Mouse (Mus musculus) small intestine, adult 2 months (tissue): Measurements from ENCODE around the gene Nkiras2. TPM values are rescaled to one million over a fixed set of nuclear protein-coding genes. Genes with fewer than 3 reads are reported as not detected.
"Not testable (repeated sequence)": the region's sequence is repeated elsewhere in the genome, so short reads cannot be mapped to it uniquely, and the experiment has no call there.

Experiments used
- H3K27ac ChIP-seq: fragments of 200-500 bp; 2 replicates; pipeline ENCODE4 v1.5.1; 2012; ENCODE audit warnings: low read depth, low read length, control low read depth, inconsistent platforms; ENCODE audit not compliant: insufficient read depth
- H3K27me3 ChIP-seq: fragments of 200-500 bp; 2 replicates; pipeline ENCODE4 v1.6.1; 2012; ENCODE audit warnings: mild to moderate bottlenecking, moderate library complexity, low read length, inconsistent platforms; ENCODE audit not compliant: control insufficient read depth, insufficient read depth
- H3K36me3 ChIP-seq: fragments of 200-500 bp; 2 replicates; pipeline ENCODE4 v1.6.1; 2012; ENCODE audit warnings: mild to moderate bottlenecking, low read length, control low read depth, inconsistent platforms; ENCODE audit not compliant: control insufficient read depth, insufficient read depth
- H3K4me1 ChIP-seq: fragments of 200-500 bp; 2 replicates; pipeline ENCODE4 v1.6.1; 2012; ENCODE audit warnings: low read length, inconsistent platforms, mixed read lengths; ENCODE audit not compliant: control insufficient read depth, insufficient read depth, insufficient read length
- H3K4me3 ChIP-seq: fragments of 200-500 bp; 2 replicates; pipeline ENCODE4 v1.5.1; 2012; ENCODE audit warnings: low read depth, mild to moderate bottlenecking, control low read depth, inconsistent platforms, low read length, moderate library complexity
- CTCF ChIP-seq: fragments of 200-500 bp; IDR thresholded peaks from 2 replicates; pipeline ENCODE4 v1.5.1; 2012; ENCODE audit warnings: low read depth, mild to moderate bottlenecking, control low read depth, inconsistent platforms, low read length, moderate library complexity, mixed read lengths; ENCODE audit not compliant: insufficient replicate concordance, insufficient read length; ENCODE audit errors: extremely low read depth
- POLR2A ChIP-seq: fragments of 200-500 bp; IDR thresholded peaks from 2 replicates; pipeline ENCODE4 v1.6.1; 2012; ENCODE audit warnings: low read depth, mild to moderate bottlenecking, control low read depth, inconsistent platforms, low read length, moderate library complexity
- WGBS: fragments of 180-500 bp; shearing (Covaris S2); methylation state at CpG from one replicate; pipeline ENCODE4 v1.1.7; 2018; 5-methylcytosine and 5-hydroxymethylcytosine counted together
- polyA plus RNA-seq: library from polyadenylated mRNA; depleted of rRNA; stranded (reverse); fragments of >200 nt; gene quantifications from 2 replicates; pipeline ENCODE4 v1.2.3, GENCODE M21; 2012

The Nkiras2 gene
- polyA plus RNA-seq, 1 experiment, result 134 TPM

GRCm38 (mm10) chr11:100575484-100575855, 43.6 kb upstream of the Nkiras2 start:
- peaks cover 12% of the 10 kb centered on the region for H3K4me1 ChIP-seq
- H3K4me3 ChIP-seq, result peak overlapping the region; percentile 66
- WGBS, result 39% methylated on average over 2 of the region's 2 CpGs
- H3K27me3 ChIP-seq, result no peaks in the 10 kb centered on the region
- H3K27ac ChIP-seq, result peak overlapping the region; percentile 41; the same call in 1 of the 2 replicates
- TF ChIP-seq CTCF (no peak), POLR2A (no peak)
- peaks cover 11% of the 10 kb centered on the region for H3K36me3 ChIP-seq

GRCm38 (mm10) chr11:100576256-100576655, 42.8 kb upstream of the Nkiras2 start:
- WGBS, result 80% methylated on average over 21 of the region's 21 CpGs
- H3K27ac ChIP-seq, result no peak overlapping the region

GRCm38 (mm10) chr11:100577852-100578599, 41.0 kb upstream of the Nkiras2 start:
- H3K4me1 ChIP-seq, result peaks cover 11% of the 10 kb centered on the region

More at GRCm38 (mm10) chr11:100576256-100576655, 42.8 kb upstream of the Nkiras2 start:
- no peak for TF ChIP-seq POLR2A
- no peak for TF ChIP-seq CTCF
- H3K27me3 ChIP-seq, result no peaks in the 10 kb centered on the region
- peaks cover 18% of the 10 kb centered on the region for H3K36me3 ChIP-seq
- H3K4me3 ChIP-seq, result no peak overlapping the region
- H3K4me1 ChIP-seq, result peaks cover 8% of the 10 kb centered on the region

GRCm38 (mm10) chr11:100579116-100579799, 39.8 kb upstream of the Nkiras2 start:
- peaks cover 15% of the 10 kb centered on the region for H3K4me1 ChIP-seq
- peaks cover 46% of the 10 kb centered on the region for H3K36me3 ChIP-seq
- WGBS, result 80% methylated on average over 9 of the region's 9 CpGs
- TF ChIP-seq CTCF (no peak), POLR2A (no peak)
- H3K27me3 ChIP-seq, result no peaks in the 10 kb centered on the region
- H3K27ac ChIP-seq, result no peak overlapping the region
- H3K4me3 ChIP-seq, result no peak overlapping the region

More at GRCm38 (mm10) chr11:100577852-100578599, 41.0 kb upstream of the Nkiras2 start:
- H3K36me3 ChIP-seq, result peaks cover 35% of the 10 kb centered on the region
- H3K4me3 ChIP-seq, result no peak overlapping the region
- 72% methylated on average over 8 of the region's 8 CpGs for WGBS
- TF ChIP-seq CTCF, result no peak
- TF ChIP-seq POLR2A, result no peak
- H3K27me3 ChIP-seq, result no peaks in the 10 kb centered on the region
- H3K27ac ChIP-seq, result no peak overlapping the region

- Histone ChIP-seq H3K4me1 (peaks cover 15% of the 10 kb centered on the region), H3K27me3 (no peaks in the 10 kb centered on the region), H3K27ac (no peak overlapping the region), H3K36me3 (peaks cover 56% of the 10 kb centered on the region), H3K4me3 (no peak overlapping the region)
- 92% methylated on average over 13 of the region's 13 CpGs for WGBS
- TF ChIP-seq CTCF (no peak), POLR2A (no peak)
Measured at GRCm38 (mm10) chr11:100580275-100580674, 38.8 kb upstream of the Nkiras2 start.

GRCm38 (mm10) chr11:100581756-100582155, 37.3 kb upstream of the Nkiras2 start:
- Histone ChIP-seq H3K4me3 (no peak overlapping the region), H3K4me1 (peaks cover 9% of the 10 kb centered on the region), H3K36me3 (peaks cover 69% of the 10 kb centered on the region), H3K27me3 (no peaks in the 10 kb centered on the region), H3K27ac (no peak overlapping the region; the same call in 1 of the 2 replicates)
- WGBS, result 29% methylated on average over 4 of the region's 4 CpGs
- no peak for TF ChIP-seq POLR2A
- TF ChIP-seq CTCF, result no peak

- WGBS, result 90% methylated on average over 1 of the region's 1 CpGs
- not testable (repeated sequence) for H3K4me3 ChIP-seq, H3K27me3 ChIP-seq, H3K4me1 ChIP-seq
- H3K27ac ChIP-seq, result peak overlapping the region; percentile 6
- peaks cover 73% of the 10 kb centered on the region for H3K36me3 ChIP-seq
Measured at GRCm38 (mm10) chr11:100582413-100582812, 36.6 kb upstream of the Nkiras2 start.
